Mouse (Mus musculus) brain, embryonic 14.5 days (tissue): ENCODE data around the gene Fcnb.

Source experiments
- CTCF ChIP-seq: fragments of 200-500 bp; IDR thresholded peaks from 2 replicates; pipeline ENCODE4 v1.5.1; 2012; ENCODE audit warnings: inconsistent platforms, mild to moderate bottlenecking, moderate library complexity, borderline replicate concordance; ENCODE audit not compliant: insufficient read depth, insufficient read length; ENCODE audit errors: extremely low read depth
- POLR2A ChIP-seq: fragments of 200-500 bp; IDR thresholded peaks from 2 replicates; pipeline ENCODE4 v1.6.1; 2012; ENCODE audit warnings: mild to moderate bottlenecking, inconsistent platforms, borderline replicate concordance; ENCODE audit not compliant: poor library complexity, insufficient read depth, insufficient read length, severe bottlenecking; ENCODE audit errors: extremely low read depth

- TF ChIP-seq CTCF (no peak), POLR2A (no peak)
Measured at GRCm38 (mm10) chr2:28118518-28119116, 33.9 kb upstream of the Fcnb start.
